Mouse (Mus musculus) right cerebral cortex, postnatal 4 days (tissue): ENCODE measurements around the gene 4930480E11Rik.
"Not testable (repeated sequence)": the region's sequence is repeated elsewhere in the genome, so short reads cannot be mapped to it uniquely, and the experiment has no call there.

Experiments
- DNase-seq: peaks from one replicate; pipeline ENCODE4 v3.0.0-alpha.2; 2022

4930480E11Rik gene

GRCm38 (mm10) chrX:78369343-78369742 is at the start of gene 4930480E11Rik:
4930480E11Rik (plus strand) TSS chrX:78369643.
- no peak for DNase-seq

DNA sequence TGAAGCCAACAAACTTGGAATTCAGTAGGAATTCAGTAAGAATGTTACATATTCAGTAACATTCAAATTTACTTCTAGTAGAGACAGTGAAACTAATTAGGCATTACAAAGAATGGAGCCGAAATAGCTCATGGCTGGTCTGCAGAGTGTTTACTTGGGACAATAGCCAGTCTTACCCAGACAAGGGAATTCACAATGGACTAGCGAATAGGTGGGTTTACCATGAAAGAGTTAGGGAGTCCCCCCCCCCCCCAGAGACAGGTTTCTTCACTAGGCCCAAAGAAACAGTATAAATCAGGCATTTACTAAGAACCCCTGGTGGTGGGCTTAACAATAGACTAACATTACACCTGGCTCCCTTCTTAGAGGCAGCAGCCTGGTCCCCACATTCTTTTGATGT is 33.9 kb downstream of the 4930480E11Rik start:
- DNase-seq, result not testable (repeated sequence)
